16 mouse cellular contexts compared by ENCODE assay signal in genomic region chr14:31214684-31215083, GRCm38 (mm10). TPM values are rescaled to one million over a fixed set of nuclear protein-coding genes. Genes with fewer than 3 reads are reported as not detected.
DNase-seq lines count a peak whose midpoint lies in the region; ATAC-seq and TF ChIP-seq lines count a peak whose summit lies in the region.
"Had no signal": no experiment of that assay in that cellular context is flagged by ENCODE, and none has a peak within 500 bp of the region (broad histone marks: within the 10 kb centered on the region; RNA-seq: fewer than 3 reads in every experiment).

No protein-coding gene starts in this region.

- no peak overlapping the region for H3K4me2 ChIP-seq in heart, embryonic 13.5 days
- no peak overlapping the region for H3K4me2 ChIP-seq in liver, embryonic 16.5 days (ENCODE audit: low read depth, low read length)
- H3K4me2 ChIP-seq: embryonic facial prominence, embryonic 15.5 days; hindbrain, embryonic 12.5 days; limb, embryonic 12.5 days; liver, embryonic 15.5 days had no signal

- H3K4me1 ChIP-seq in heart, embryonic 13.5 days: peaks cover 70% of the 10 kb centered on the region
- peaks cover 17% of the 10 kb centered on the region for H3K4me1 ChIP-seq in liver, embryonic 16.5 days (ENCODE audit: control insufficient read depth, low read depth, low read length)
- H3K4me1 ChIP-seq in bone marrow, adult 2 months (ENCODE audit: control insufficient read depth, insufficient read depth, low read length): no peaks in the 10 kb centered on the region; the same call in 1 of the 2 replicates

- peak overlapping the region; percentile 100; the same call in 1 of the 2 replicates for H3K27ac ChIP-seq in heart, embryonic 13.5 days (replicated peaks)
- H3K27ac ChIP-seq in liver, embryonic 16.5 days (ENCODE audit: low read length): no peak overlapping the region; the same call in 1 of the 2 replicates
- peak overlapping the region; percentile 38 for H3K27ac ChIP-seq in bone marrow, adult 2 months (ENCODE audit: control insufficient read depth, insufficient read depth, low read depth, low read length, poor library complexity)
- H3K27ac ChIP-seq: embryonic facial prominence, embryonic 15.5 days; hindbrain, embryonic 12.5 days; limb, embryonic 12.5 days had no signal

- DNase-seq in cerebellum, adult 9-10 months: peak; percentile 31
- DNase-seq in cerebellum, postnatal 10 days: no peak
- DNase-seq in heart, adult 11 months: no peak
- no peak for DNase-seq in liver
- DNase-seq in lung, postnatal 4 days: no peak
- DNase-seq: gastrocnemius, postnatal 25 days had no signal

- no peak overlapping the region for H3K9ac ChIP-seq in heart, embryonic 13.5 days
- 0 out of 2 replicates have a peak overlapping the region, but pooled peaks have one; percentile 7 for H3K9ac ChIP-seq in liver, embryonic 16.5 days (ENCODE audit: low read depth, low read length)
- H3K9ac ChIP-seq: embryonic facial prominence, embryonic 15.5 days; hindbrain, embryonic 12.5 days; limb, embryonic 12.5 days; liver, embryonic 15.5 days had no signal

- H3K4me3 ChIP-seq in heart, embryonic 13.5 days: no peak overlapping the region
- H3K4me3 ChIP-seq in liver, embryonic 16.5 days (ENCODE audit: low read depth, low read length): no peak overlapping the region
- H3K4me3 ChIP-seq in bone marrow, adult 2 months (replicated peaks; ENCODE audit: control insufficient read depth, low read depth, low read length): peak overlapping the region; percentile 17
- H3K4me3 ChIP-seq: embryonic facial prominence, embryonic 15.5 days; hindbrain, embryonic 12.5 days; limb, embryonic 12.5 days; liver, embryonic 15.5 days had no signal

- WGBS in heart, embryonic 13.5 days: 32% methylated on average over 3 of the region's 3 CpGs
- WGBS in liver, embryonic 16.5 days (ENCODE audit: insufficient replicate concordance): 52% methylated on average over 3 of the region's 3 CpGs
- 52% methylated on average over 3 of the region's 3 CpGs for WGBS in bone marrow, adult 2 months

- H3K36me3 ChIP-seq in heart, embryonic 13.5 days: peaks cover 31% of the 10 kb centered on the region
- H3K36me3 ChIP-seq in liver, embryonic 16.5 days (ENCODE audit: control insufficient read depth, insufficient read depth): no peaks in the 10 kb centered on the region
- H3K36me3 ChIP-seq: embryonic facial prominence, embryonic 15.5 days; hindbrain, embryonic 12.5 days; limb, embryonic 12.5 days; liver, embryonic 15.5 days had no signal

- H3K27me3 ChIP-seq in heart, embryonic 13.5 days (replicated peaks): no peaks in the 10 kb centered on the region; the same call in 1 of the 2 replicates
- no peaks in the 10 kb centered on the region for H3K27me3 ChIP-seq in liver, embryonic 16.5 days (ENCODE audit: control insufficient read depth, insufficient read depth, low read depth, low read length)
- H3K27me3 ChIP-seq: embryonic facial prominence, embryonic 15.5 days; limb, embryonic 12.5 days; liver, embryonic 15.5 days had no signal

- no peaks in the 10 kb centered on the region for H3K9me3 ChIP-seq in heart, embryonic 13.5 days
- H3K9me3 ChIP-seq in liver, embryonic 16.5 days (replicated peaks; ENCODE audit: control insufficient read depth, low read length): no peaks in the 10 kb centered on the region
- H3K9me3 ChIP-seq: embryonic facial prominence, embryonic 15.5 days; heart, embryonic 10.5 days; hindbrain, embryonic 12.5 days; limb, embryonic 12.5 days; liver, embryonic 15.5 days had no signal

- no peak for TF ChIP-seq CTCF in bone marrow, adult 2 months (IDR thresholded peaks at IDR 0.05; ENCODE audit: control insufficient read depth, insufficient read depth, low read length)

- no peak for TF ChIP-seq POLR2A in bone marrow, adult 2 months (IDR thresholded peaks at IDR 0.05; ENCODE audit: borderline replicate concordance, control insufficient read depth, low read depth, low read length)

- ATAC-seq in heart, embryonic 13.5 days (ENCODE audit: extremely low read depth, insufficient number of reproducible peaks, low FRiP score, low TSS enrichment): no peak
- ATAC-seq in liver, embryonic 16.5 days (ENCODE audit: low read depth): no peak

RNA-seq across cellular contexts. Expression of gene Nisch, which starts 2.1 kb away (rescaled TPM):
- polyA plus RNA-seq in heart, embryonic 13.5 days (2015; fragmentation: Nextera tagmentation; extraction: Ambion mirVana): 340 and 345 TPM in 2 replicates
- 94.9 and 112 TPM in 2 replicates for polyA plus RNA-seq in liver, embryonic 16.5 days (2015; fragmentation: Nextera tagmentation; extraction: Ambion mirVana)
- 102 and 233 TPM in 2 replicates for polyA plus RNA-seq in bone marrow, adult 2 months (2011; ENCODE audit: insufficient read depth, insufficient read length, low replicate concordance, missing spikeins)

RNA-seq across cellular contexts. Expression of gene Sema3g, which starts 3.0 kb away (rescaled TPM):
- 0.51 TPM in 2 replicates for polyA plus RNA-seq in heart, embryonic 13.5 days (2015; fragmentation: Nextera tagmentation; extraction: Ambion mirVana)
- polyA plus RNA-seq in liver, embryonic 16.5 days (2015; fragmentation: Nextera tagmentation; extraction: Ambion mirVana): 0.04 TPM in 2 replicates
- 1.1 and 2.7 TPM in 2 replicates for polyA plus RNA-seq in bone marrow, adult 2 months (2011; ENCODE audit: insufficient read depth, insufficient read length, low replicate concordance, missing spikeins)
- polyA plus RNA-seq: CD4-positive, CD25-positive, alpha-beta regulatory T cell, adult 4 months; inflammation-experienced regulatory T-cells, adult 6 months had no signal

RNA-seq across cellular contexts. Expression of gene Tnnc1, which starts 6.6 kb away (rescaled TPM):
- 3,442 and 4,164 TPM in 2 replicates for polyA plus RNA-seq in heart, embryonic 13.5 days (2015; fragmentation: Nextera tagmentation; extraction: Ambion mirVana)
- 80.6 and 93.1 TPM in 2 replicates for polyA plus RNA-seq in liver, embryonic 16.5 days (2015; fragmentation: Nextera tagmentation; extraction: Ambion mirVana)
- 4.2 TPM in 1 of 2 replicates, not detected in the other for polyA plus RNA-seq in bone marrow, adult 2 months (2011; ENCODE audit: insufficient read depth, insufficient read length, low replicate concordance, missing spikeins)
- polyA plus RNA-seq: CD4-positive, CD25-positive, alpha-beta regulatory T cell, adult 4 months; inflammation-experienced regulatory T-cells, adult 6 months had no signal

RNA-seq across cellular contexts. Expression of gene Phf7, which starts 36.4 kb away (rescaled TPM):
- 7.8 and 8.2 TPM in 2 replicates for polyA plus RNA-seq in heart, embryonic 13.5 days (2015; fragmentation: Nextera tagmentation; extraction: Ambion mirVana)
- polyA plus RNA-seq in liver, embryonic 16.5 days (2015; fragmentation: Nextera tagmentation; extraction: Ambion mirVana): 6.1 and 6.3 TPM in 2 replicates
- polyA plus RNA-seq in bone marrow, adult 2 months (2011; ENCODE audit: insufficient read depth, insufficient read length, low replicate concordance, missing spikeins): 4.5 and 9.9 TPM in 2 replicates

RNA-seq across cellular contexts. Expression of gene Bap1, which starts 36.6 kb away (rescaled TPM):
- 52.0 and 59.1 TPM in 2 replicates for polyA plus RNA-seq in heart, embryonic 13.5 days (2015; fragmentation: Nextera tagmentation; extraction: Ambion mirVana)
- 32.0 and 33.7 TPM in 2 replicates for polyA plus RNA-seq in liver, embryonic 16.5 days (2015; fragmentation: Nextera tagmentation; extraction: Ambion mirVana)
- polyA plus RNA-seq in bone marrow, adult 2 months (2011; ENCODE audit: insufficient read depth, insufficient read length, low replicate concordance, missing spikeins): 15.9 and 26.9 TPM in 2 replicates

Comparison
In these comparisons a context has a peak if more than half of its experiments do, and no peak if none do; other contexts are left out.
1. RNA of gene Tnnc1, which starts 6.6 kb away (polyA plus RNA-seq): 3,442 to 4,164 TPM in heart, embryonic 13.5 days and 80.6 to 93.1 TPM in liver, embryonic 16.5 days; 4.2 TPM in bone marrow, adult 2 months; every median in the first group is over 10 times any median in the second.